Mouse (Mus musculus) heart, embryonic 15.5 days (tissue): Measurements from ENCODE around the gene Olfr1389. TPM values are rescaled to one million over a fixed set of nuclear protein-coding genes. Genes with fewer than 3 reads are reported as not detected.

Source experiments
- polyA plus RNA-seq: library from polyadenylated mRNA; unstranded; fragments of >200 nt; fragmentation: Nextera tagmentation; extraction: Ambion mirVana; gene quantifications from 2 replicates; pipeline ENCODE4 v1.2.1, GENCODE M21; 2015

Gene Olfr1389
- polyA plus RNA-seq, 1 experiment from 2014 or later, result not detected

Other genes with a start within 250 kb of the Olfr1389 start
- 4.4 and 6.1 TPM in 2 replicates for gene Btnl9, start 235.9 kb upstream of the Olfr1389 start, polyA plus RNA-seq
- 24.2 and 26.6 TPM in 2 replicates for gene Zfp62, start 219.8 kb upstream of the Olfr1389 start, polyA plus RNA-seq
- gene Mgat1, start 178.9 kb upstream of the Olfr1389 start, polyA plus RNA-seq, result 41.7 and 54.8 TPM in 2 replicates
- 0.09 TPM in 1 of 2 replicates, not detected in the other for gene Olfr1393, start 144.8 kb upstream of the Olfr1389 start, polyA plus RNA-seq
- gene Olfr1392, start 137.8 kb upstream of the Olfr1389 start, polyA plus RNA-seq, result not detected in 2 replicates
- not detected in 2 replicates for gene Olfr10, start 118.3 kb upstream of the Olfr1389 start, polyA plus RNA-seq
- not detected in 2 replicates for gene Olfr1391, start 100.3 kb upstream of the Olfr1389 start, polyA plus RNA-seq
- not detected in 2 replicates for gene Olfr1390, start 87.9 kb upstream of the Olfr1389 start, polyA plus RNA-seq
- 0.06 TPM in 1 of 2 replicates, not detected in the other for gene Olfr1388, start 13.6 kb downstream of the Olfr1389 start, polyA plus RNA-seq
- gene Olfr1387, start 32.3 kb downstream of the Olfr1389 start, polyA plus RNA-seq, result not detected in 2 replicates
- not detected in 2 replicates for gene Olfr1386, start 42.0 kb downstream of the Olfr1389 start, polyA plus RNA-seq
- not detected in 2 replicates for gene Olfr1385, start 66.0 kb downstream of the Olfr1389 start, polyA plus RNA-seq
- gene Olfr1384, start 83.7 kb downstream of the Olfr1389 start, polyA plus RNA-seq, result not detected in 2 replicates
- not detected in 2 replicates for gene Olfr1383, start 96.6 kb downstream of the Olfr1389 start, polyA plus RNA-seq
- gene Olfr1382, start 105.2 kb downstream of the Olfr1389 start, polyA plus RNA-seq, result not detected in 2 replicates
- not detected in 2 replicates for gene Olfr1381, start 120.4 kb downstream of the Olfr1389 start, polyA plus RNA-seq
- not detected in 2 replicates for gene Olfr1380, start 133.8 kb downstream of the Olfr1389 start, polyA plus RNA-seq
- gene Flt4, start 186.2 kb downstream of the Olfr1389 start, polyA plus RNA-seq, result 6.1 and 7.8 TPM in 2 replicates
- 0.53 and 0.76 TPM in 2 replicates for gene Scgb3a1, start 240.5 kb downstream of the Olfr1389 start, polyA plus RNA-seq